Mouse (Mus musculus) adrenal gland, postnatal 10 days (tissue): ENCODE measurements around the gene Gm17555. TPM values are rescaled to one million over a fixed set of nuclear protein-coding genes. Genes with fewer than 3 reads are reported as not detected.
A peak's percentile ranks its signal among the peaks of the same experiment; 100 is the strongest.
"Not testable (repeated sequence)": the region's sequence is repeated elsewhere in the genome, so short reads cannot be mapped to it uniquely, and the experiment has no call there.

ENCODE experiments used
- DNase-seq: peaks from one replicate; pipeline ENCODE4 v3.0.0; 2021; ENCODE audit warnings: mixed read lengths
- long read RNA-seq, 2 experiments: library from polyadenylated mRNA; stranded (forward); transcript quantifications; one replicate each; pipeline ENCODE4 v2.0.0; 2021
- total RNA-seq, 2 experiments: library from RNA; stranded (reverse); gene quantifications; 2 replicates each; pipeline ENCODE4 v1.2.3; 2021

Gm17555 gene
- not detected for total RNA-seq
- long read RNA-seq, experiment 1 = 0 reads
- long read RNA-seq, experiment 2 = 0 reads

GRCm38 (mm10) chr2:126214800-126215199 lies at the start of gene Gm17555:
Gene Gm17555 (plus strand): TSS chr2:126215100.
- DNase-seq = not testable (repeated sequence)

GRCm38 (mm10) chr2:126165277-126166018 lies 49.5 kb upstream of the Gm17555 start:
- DNase-seq = no peak

GRCm38 (mm10) chr2:126166335-126166734 lies 48.6 kb upstream of the Gm17555 start:
- DNase-seq = no peak

GRCm38 (mm10) chr2:126166848-126167617 lies 47.9 kb upstream of the Gm17555 start:
- no peak for DNase-seq

- DNase-seq = no peak
These were observed 43.5 kb upstream of the Gm17555 start for GRCm38 (mm10) chr2:126171427-126171826.

GRCm38 (mm10) chr2:126191306-126191705 lies 23.6 kb upstream of the Gm17555 start:
- no peak for DNase-seq

- DNase-seq = no peak
These were observed 22.8 kb upstream of the Gm17555 start for GRCm38 (mm10) chr2:126192129-126192528.

GRCm38 (mm10) chr2:126195631-126196356 lies 19.1 kb upstream of the Gm17555 start:
- DNase-seq = no peak

- no peak for DNase-seq
These were observed 15.9 kb upstream of the Gm17555 start for GRCm38 (mm10) chr2:126198971-126199370.

- no peak for DNase-seq
These were observed 3.8 kb upstream of the Gm17555 start for GRCm38 (mm10) chr2:126211011-126211680.

- DNase-seq = no peak
These were observed 12.7 kb downstream of the Gm17555 start for GRCm38 (mm10) chr2:126227581-126227980.

GRCm38 (mm10) chr2:126231731-126232130 lies 16.8 kb downstream of the Gm17555 start:
- DNase-seq = no peak

GRCm38 (mm10) chr2:126236905-126237304 lies 22.0 kb downstream of the Gm17555 start:
- DNase-seq = peak; percentile 3

GRCm38 (mm10) chr2:126245446-126245845 lies 30.5 kb downstream of the Gm17555 start:
- DNase-seq = peak; percentile 51

- no peak for DNase-seq
These were observed 33.6 kb downstream of the Gm17555 start for GRCm38 (mm10) chr2:126248536-126248935.

GRCm38 (mm10) chr2:126252211-126252610 lies 37.3 kb downstream of the Gm17555 start:
- no peak for DNase-seq

Other genes with a start within 250 kb of the Gm17555 start
- 1 to 10 TPM; 1.5 to 1.9 TPM for gene Fgf7, start 180.4 kb upstream of the Gm17555 start, total RNA-seq
- not detected for gene Fam227b, start 63.1 kb upstream of the Gm17555 start, total RNA-seq
- 10 to 100 TPM; 10.2 to 12.2 TPM for gene Dtwd1, start 63.0 kb upstream of the Gm17555 start, total RNA-seq